In genomic region chr17:24671346-24671745, GRCm38 (mm10) we compare ENCODE assay signal across 8 mouse cellular contexts. TPM values are rescaled to one million over a fixed set of nuclear protein-coding genes. Genes with fewer than 3 reads are reported as not detected.
A peak's percentile ranks its signal among the peaks of the same experiment; 100 is the strongest.
DNase-seq lines count a peak whose midpoint lies in the region; ATAC-seq lines count a peak whose summit lies in the region.

No protein-coding gene starts in this region.

- peak overlapping the region; percentile 70 for H3K4me3 ChIP-seq in lung, embryonic 15.5 days
- no peak overlapping the region for H3K4me3 ChIP-seq in forebrain, embryonic 14.5 days (ENCODE audit: low read depth, low read length)
- peak overlapping the region; percentile 97 for H3K4me3 ChIP-seq in limb, embryonic 13.5 days
- H3K4me3 ChIP-seq in neural tube, embryonic 15.5 days (replicated peaks) = no peak overlapping the region

- H3K36me3 ChIP-seq in lung, embryonic 15.5 days = 0 out of 2 replicates have a peak, but pooled peaks cover under 1% of the 10 kb centered on the region
- H3K36me3 ChIP-seq in forebrain, embryonic 14.5 days (ENCODE audit: control insufficient read depth, insufficient read depth, low read length) = no peaks in the 10 kb centered on the region
- peaks cover 8% of the 10 kb centered on the region; the same call in 1 of the 2 replicates for H3K36me3 ChIP-seq in limb, embryonic 13.5 days
- no peaks in the 10 kb centered on the region for H3K36me3 ChIP-seq in neural tube, embryonic 15.5 days

- DNase-seq in lung, postnatal 4 days = no peak
- DNase-seq in forebrain, embryonic 14.5 days (ENCODE audit: low spot score) = no peak
- no peak for DNase-seq in c-Kit-positive CD71-positive TER-119-positive erythroid progenitor cells, embryonic 14.5 days (ENCODE audit: low spot score)
- DNase-seq in layer of hippocampus, adult 9-10 months (ENCODE audit: low spot score) = no peak

- no peak for ATAC-seq in lung, embryonic 15.5 days (ENCODE audit: borderline replicate concordance, extremely low read depth, low FRiP score, low TSS enrichment)
- ATAC-seq in forebrain, embryonic 14.5 days = no peak
- ATAC-seq in limb, embryonic 13.5 days (ENCODE audit: low FRiP score, low read depth) = no peak
- ATAC-seq in neural tube, embryonic 15.5 days (ENCODE audit: low FRiP score) = no peak
- ATAC-seq in inflammation-experienced regulatory T-cells, adult 6 months = no peak

- H3K27me3 ChIP-seq in lung, embryonic 15.5 days = no peaks in the 10 kb centered on the region
- no peaks in the 10 kb centered on the region for H3K27me3 ChIP-seq in forebrain, embryonic 14.5 days (replicated peaks; ENCODE audit: control insufficient read depth, insufficient read depth, low read length)
- H3K27me3 ChIP-seq in limb, embryonic 13.5 days = no peaks in the 10 kb centered on the region
- no peaks in the 10 kb centered on the region for H3K27me3 ChIP-seq in neural tube, embryonic 15.5 days (replicated peaks)

- no peaks in the 10 kb centered on the region for H3K9me3 ChIP-seq in lung, embryonic 15.5 days
- H3K9me3 ChIP-seq in forebrain, embryonic 14.5 days (replicated peaks; ENCODE audit: control insufficient read depth, low read length) = no peaks in the 10 kb centered on the region
- H3K9me3 ChIP-seq in limb, embryonic 13.5 days = no peaks in the 10 kb centered on the region
- no peaks in the 10 kb centered on the region for H3K9me3 ChIP-seq in neural tube, embryonic 15.5 days (replicated peaks)

- peak overlapping the region; percentile 78 for H3K4me2 ChIP-seq in lung, embryonic 15.5 days
- H3K4me2 ChIP-seq in forebrain, embryonic 14.5 days (ENCODE audit: low read length) = peak overlapping the region; percentile 84
- peak overlapping the region; percentile 94 for H3K4me2 ChIP-seq in limb, embryonic 13.5 days (replicated peaks)
- peak overlapping the region; percentile 84 for H3K4me2 ChIP-seq in neural tube, embryonic 15.5 days

- no peak overlapping the region for H3K27ac ChIP-seq in lung, embryonic 15.5 days
- 0 out of 2 replicates have a peak overlapping the region, but pooled peaks have one; percentile 27 for H3K27ac ChIP-seq in forebrain, embryonic 14.5 days (ENCODE audit: low read depth, low read length)
- H3K27ac ChIP-seq in limb, embryonic 13.5 days = no peak overlapping the region
- H3K27ac ChIP-seq in neural tube, embryonic 15.5 days (replicated peaks) = no peak overlapping the region

- peak overlapping the region; percentile 30; the same call in 1 of the 2 replicates for H3K9ac ChIP-seq in lung, embryonic 15.5 days
- H3K9ac ChIP-seq in forebrain, embryonic 14.5 days (ENCODE audit: low read length) = peak overlapping the region; percentile 96; the same call in 1 of the 2 replicates
- H3K9ac ChIP-seq in limb, embryonic 13.5 days = peak overlapping the region; percentile 98
- H3K9ac ChIP-seq in neural tube, embryonic 15.5 days (replicated peaks) = no peak overlapping the region

- 52% methylated on average over 5 of the region's 5 CpGs for WGBS in lung, embryonic 15.5 days
- WGBS in forebrain, embryonic 14.5 days = 77% methylated on average over 5 of the region's 5 CpGs
- 70% methylated on average over 5 of the region's 5 CpGs for WGBS in limb, embryonic 13.5 days
- 84% methylated on average over 5 of the region's 5 CpGs for WGBS in neural tube, embryonic 15.5 days

- peaks cover 32% of the 10 kb centered on the region for H3K4me1 ChIP-seq in lung, embryonic 15.5 days
- peaks cover 18% of the 10 kb centered on the region for H3K4me1 ChIP-seq in forebrain, embryonic 14.5 days (ENCODE audit: control insufficient read depth, insufficient read depth, low read length)
- H3K4me1 ChIP-seq in limb, embryonic 13.5 days = peaks cover 42% of the 10 kb centered on the region
- H3K4me1 ChIP-seq in neural tube, embryonic 15.5 days = peaks cover 47% of the 10 kb centered on the region

RNA-seq across cellular contexts. Expression of gene Zfp598, which starts 1.9 kb away (rescaled TPM):
- 21.2 and 22.2 TPM in 2 replicates for polyA plus RNA-seq in lung, embryonic 15.5 days (2015; fragmentation: Nextera tagmentation; extraction: Ambion mirVana)
- polyA plus RNA-seq in forebrain, embryonic 14.5 days (2014; fragmentation: Nextera tagmentation; extraction: Ambion mirVana) = 14.9 and 19.7 TPM in 2 replicates
- polyA plus RNA-seq in limb, embryonic 13.5 days (2015; fragmentation: Nextera tagmentation; extraction: Ambion mirVana) = 22.2 and 24.7 TPM in 2 replicates
- polyA plus RNA-seq in neural tube, embryonic 15.5 days (2015; fragmentation: Nextera tagmentation; extraction: Ambion mirVana) = 19.2 and 20.5 TPM in 2 replicates
- 1 to 10 TPM; 4.1 to 5.8 (median 5.4) TPM for polyA plus RNA-seq in inflammation-experienced regulatory T-cells, adult 6 months (2017; shearing (Covaris generic))

RNA-seq across cellular contexts. Expression of gene Npw, which starts 13.1 kb away (rescaled TPM):
- 2.1 and 2.3 TPM in 2 replicates for polyA plus RNA-seq in lung, embryonic 15.5 days (2015; fragmentation: Nextera tagmentation; extraction: Ambion mirVana)
- polyA plus RNA-seq in forebrain, embryonic 14.5 days (2014; fragmentation: Nextera tagmentation; extraction: Ambion mirVana) = not detected in 2 replicates
- polyA plus RNA-seq in limb, embryonic 13.5 days (2015; fragmentation: Nextera tagmentation; extraction: Ambion mirVana) = 0.80 TPM in 2 replicates
- 0.42 and 0.51 TPM in 2 replicates for polyA plus RNA-seq in neural tube, embryonic 15.5 days (2015; fragmentation: Nextera tagmentation; extraction: Ambion mirVana)
- not detected for polyA plus RNA-seq in inflammation-experienced regulatory T-cells, adult 6 months (2017; shearing (Covaris generic))

RNA-seq across cellular contexts. Expression of gene Syngr3, which starts 18.4 kb away (rescaled TPM):
- 1.0 and 2.0 TPM in 2 replicates for polyA plus RNA-seq in lung, embryonic 15.5 days (2015; fragmentation: Nextera tagmentation; extraction: Ambion mirVana)
- polyA plus RNA-seq in forebrain, embryonic 14.5 days (2014; fragmentation: Nextera tagmentation; extraction: Ambion mirVana) = 105 and 136 TPM in 2 replicates
- 7.8 and 8.4 TPM in 2 replicates for polyA plus RNA-seq in limb, embryonic 13.5 days (2015; fragmentation: Nextera tagmentation; extraction: Ambion mirVana)
- polyA plus RNA-seq in neural tube, embryonic 15.5 days (2015; fragmentation: Nextera tagmentation; extraction: Ambion mirVana) = 214 and 242 TPM in 2 replicates
- 1 to 10 TPM in 2 of 3 experiments, under 1 TPM in 1; 0.51 to 5.4 (median 1.7) TPM for polyA plus RNA-seq in inflammation-experienced regulatory T-cells, adult 6 months (2017; shearing (Covaris generic))

RNA-seq across cellular contexts. Expression of gene Slc9a3r2, which starts 21.2 kb away (rescaled TPM):
- 87.3 and 92.4 TPM in 2 replicates for polyA plus RNA-seq in lung, embryonic 15.5 days (2015; fragmentation: Nextera tagmentation; extraction: Ambion mirVana)
- 22.4 and 31.3 TPM in 2 replicates for polyA plus RNA-seq in forebrain, embryonic 14.5 days (2014; fragmentation: Nextera tagmentation; extraction: Ambion mirVana)
- polyA plus RNA-seq in limb, embryonic 13.5 days (2015; fragmentation: Nextera tagmentation; extraction: Ambion mirVana) = 58.1 and 59.3 TPM in 2 replicates
- polyA plus RNA-seq in neural tube, embryonic 15.5 days (2015; fragmentation: Nextera tagmentation; extraction: Ambion mirVana) = 60.2 and 65.7 TPM in 2 replicates
- polyA plus RNA-seq in inflammation-experienced regulatory T-cells, adult 6 months (2017; shearing (Covaris generic)) = not detected

RNA-seq across cellular contexts. Expression of gene Gfer, which starts 24.6 kb away (rescaled TPM):
- polyA plus RNA-seq in lung, embryonic 15.5 days (2015; fragmentation: Nextera tagmentation; extraction: Ambion mirVana) = 47.3 and 47.4 TPM in 2 replicates
- 36.5 and 37.7 TPM in 2 replicates for polyA plus RNA-seq in forebrain, embryonic 14.5 days (2014; fragmentation: Nextera tagmentation; extraction: Ambion mirVana)
- polyA plus RNA-seq in limb, embryonic 13.5 days (2015; fragmentation: Nextera tagmentation; extraction: Ambion mirVana) = 46.6 and 48.1 TPM in 2 replicates
- 36.5 and 37.9 TPM in 2 replicates for polyA plus RNA-seq in neural tube, embryonic 15.5 days (2015; fragmentation: Nextera tagmentation; extraction: Ambion mirVana)
- 10 to 100 TPM; 10.2 to 18.4 (median 13.1) TPM for polyA plus RNA-seq in inflammation-experienced regulatory T-cells, adult 6 months (2017; shearing (Covaris generic))

Comparison
In these comparisons a context has a peak if more than half of its experiments do, and no peak if none do; other contexts are left out.
1. H3K4me3 ChIP-seq: peak in lung, embryonic 15.5 days (single experiment) and limb, embryonic 13.5 days (single experiment); none in forebrain, embryonic 14.5 days (single experiment) and neural tube, embryonic 15.5 days (single experiment).
2. RNA of gene Syngr3, which starts 18.4 kb away (polyA plus RNA-seq): 214 to 242 TPM in neural tube, embryonic 15.5 days and 105 to 136 TPM in forebrain, embryonic 14.5 days; 7.8 to 8.4 TPM in limb, embryonic 13.5 days, 1.0 to 2.0 TPM in lung, embryonic 15.5 days and 0.51 to 5.4 TPM in inflammation-experienced regulatory T-cells, adult 6 months; every median in the first group is over 10 times any median in the second.
3. Peak in every context shown above with its lines, with median percentiles within 50 percentile points of each other: H3K4me2 ChIP-seq.